Mouse (Mus musculus): ENCODE measurements around the gene Msh4.
"Not testable (repeated sequence)": the region's sequence is repeated elsewhere in the genome, so short reads cannot be mapped to it uniquely, and the experiment has no call there.

Msh4 gene

GRCm38 (mm10) chr3:153910489-153910888 is 4.6 kb upstream of the Msh4 start:
- no peak for DNase-seq

GRCm38 (mm10) chr3:153908919-153909318 is 3.0 kb upstream of the Msh4 start:
- no peak for DNase-seq

GRCm38 (mm10) chr3:153905251-153906135 is 445 bp downstream of the Msh4 start:
- DNase-seq = no peak

GRCm38 (mm10) chr3:153904586-153904985 is 1.4 kb downstream of the Msh4 start:
- peak; percentile 39 for DNase-seq

- no peak for DNase-seq
Measured at GRCm38 (mm10) chr3:153902595-153902994, 3.3 kb downstream of the Msh4 start.

GRCm38 (mm10) chr3:153901904-153902303 is 4.0 kb downstream of the Msh4 start:
- no peak for DNase-seq

- DNase-seq = no peak
Measured at GRCm38 (mm10) chr3:153897216-153897615, 8.7 kb downstream of the Msh4 start.

GRCm38 (mm10) chr3:153895454-153895853 is 10.5 kb downstream of the Msh4 start:
- no peak for DNase-seq

- DNase-seq = no peak
Measured at GRCm38 (mm10) chr3:153889188-153889781, 16.7 kb downstream of the Msh4 start.

GRCm38 (mm10) chr3:153888141-153888540 is 17.8 kb downstream of the Msh4 start:
- DNase-seq = no peak

GRCm38 (mm10) chr3:153886296-153886695 is 19.6 kb downstream of the Msh4 start:
- no peak for DNase-seq

- DNase-seq = no peak
Measured at GRCm38 (mm10) chr3:153871396-153871795, 34.5 kb downstream of the Msh4 start.

GRCm38 (mm10) chr3:153867149-153868136 is 38.5 kb downstream of the Msh4 start:
- DNase-seq = no peak

GRCm38 (mm10) chr3:153864636-153865429 is 41.1 kb downstream of the Msh4 start:
- no peak for DNase-seq

- no peak for DNase-seq
Measured at GRCm38 (mm10) chr3:153863816-153864215, 42.1 kb downstream of the Msh4 start.

GRCm38 (mm10) chr3:153860392-153860791 is 45.5 kb downstream of the Msh4 start:
- not testable (repeated sequence) for DNase-seq

GRCm38 (mm10) chr3:153858350-153859001 is 47.5 kb downstream of the Msh4 start:
- DNase-seq = no peak

GRCm38 (mm10) chr3:153852266-153852665 is 53.7 kb downstream of the Msh4 start:
- no peak for DNase-seq

GRCm38 (mm10) chr3:153850759-153851158 is 55.2 kb downstream of the Msh4 start:
- DNase-seq = no peak

- no peak for DNase-seq
Measured at GRCm38 (mm10) chr3:153849368-153850015, 56.4 kb downstream of the Msh4 start.

- DNase-seq = no peak
Measured at GRCm38 (mm10) chr3:153847207-153847733, 58.7 kb downstream of the Msh4 start.
